Mouse (Mus musculus) heart, embryonic 16.5 days (tissue): ENCODE data around the gene Asf1b. TPM values are rescaled to one million over a fixed set of nuclear protein-coding genes. Genes with fewer than 3 reads are reported as not detected.
A peak's percentile ranks its signal among the peaks of the same experiment; 100 is the strongest.

Experiments used
- ATAC-seq: fragments of 200-750 bp; cut with Nextera tagmentation; replicated peaks from 2 replicates; pipeline ENCODE4 v1.8.0; 2017; ENCODE audit warnings: moderate number of reproducible peaks; ENCODE audit not compliant: insufficient read depth, low FRiP score; ENCODE audit errors: extremely low read depth
- H3K27ac ChIP-seq: fragments of 300-500 bp; sonication (generic); 2 replicates; pipeline ENCODE4 v1.5.1; 2014; ENCODE audit warnings: mild to moderate bottlenecking, low read length, control low read depth, moderate library complexity
- H3K27me3 ChIP-seq: fragments of 300-500 bp; sonication (generic); 2 replicates; pipeline ENCODE4 v1.6.1; 2014; ENCODE audit warnings: low read length, mixed read lengths; ENCODE audit not compliant: control insufficient read depth, insufficient read depth
- H3K36me3 ChIP-seq: fragments of 300-500 bp; sonication (generic); 2 replicates; pipeline ENCODE4 v1.6.1; 2014; ENCODE audit not compliant: control insufficient read depth, insufficient read depth
- H3K4me1 ChIP-seq: fragments of 300-500 bp; sonication (generic); 2 replicates; pipeline ENCODE4 v1.6.1; 2014; ENCODE audit warnings: low read length, mixed read lengths; ENCODE audit not compliant: control insufficient read depth, insufficient read depth
- H3K4me2 ChIP-seq: fragments of 300-500 bp; sonication (generic); 2 replicates; pipeline ENCODE4 v1.6.1; 2014; ENCODE audit warnings: low read depth, mild to moderate bottlenecking, control low read depth, low read length
- H3K4me3 ChIP-seq: fragments of 300-500 bp; sonication (generic); 2 replicates; pipeline ENCODE4 v1.5.1; 2014; ENCODE audit warnings: mild to moderate bottlenecking, control low read depth, low read length
- H3K9ac ChIP-seq: fragments of 300-500 bp; sonication (generic); 2 replicates; pipeline ENCODE4 v1.6.1; 2014; ENCODE audit warnings: low read length, control low read depth
- H3K9me3 ChIP-seq: fragments of 300-500 bp; sonication (generic); replicated peaks from 2 replicates; pipeline ENCODE4 v1.6.1; 2016; ENCODE audit warnings: low read length; ENCODE audit not compliant: control insufficient read depth
- WGBS: fragments of 180-500 bp; shearing (Covaris S2); extraction: QIAGEN DNeasy Blood & Tissue Kit; methylation state at CpG from one replicate; pipeline ENCODE4 v1.1.7; 2014; 5-methylcytosine and 5-hydroxymethylcytosine counted together
- microRNA counts: library from miRNA; unstranded; fragments of <30 nt; microRNA quantifications from one replicate; lab custom pipeline; 2016
- microRNA-seq: library from miRNA; unstranded; fragments of <30 nt; microRNA quantifications from one replicate; pipeline ENCODE4, GENCODE M21; 2017
- polyA plus RNA-seq: library from polyadenylated mRNA; unstranded; fragments of >200 nt; fragmentation: Nextera tagmentation; extraction: Ambion mirVana; gene quantifications from 2 replicates; pipeline ENCODE4 v1.2.1, GENCODE M21; 2015

Asf1b gene
- polyA plus RNA-seq, 1 experiment from 2014 or later: 69.1 TPM

GRCm38 (mm10) chr8:84012499-84013165 lies 57.3 kb downstream of the Asf1b start:
- H3K9me3 ChIP-seq: no peaks in the 10 kb centered on the region
- peak; percentile 30; the same call in 1 of the 2 replicates for ATAC-seq
- no peak overlapping the region for H3K27ac ChIP-seq
- peak overlapping the region; percentile 97 for H3K4me2 ChIP-seq
- H3K9ac ChIP-seq: peak overlapping the region; percentile 57
- H3K4me1 ChIP-seq: peaks cover 21% of the 10 kb centered on the region
- peaks cover 37% of the 10 kb centered on the region for H3K27me3 ChIP-seq
- peak overlapping the region; percentile 57 for H3K4me3 ChIP-seq
- WGBS: 19% methylated on average over 35 of the region's 35 CpGs
- H3K36me3 ChIP-seq: no peaks in the 10 kb centered on the region

- 93% methylated on average over 5 of the region's 5 CpGs for WGBS
- Histone ChIP-seq H3K27ac (no peak overlapping the region), H3K9me3 (no peaks in the 10 kb centered on the region), H3K9ac (no peak overlapping the region), H3K27me3 (peaks cover 28% of the 10 kb centered on the region), H3K4me3 (no peak overlapping the region), H3K4me2 (no peak overlapping the region), H3K4me1 (peaks cover 13% of the 10 kb centered on the region), H3K36me3 (no peaks in the 10 kb centered on the region)
- no peak for ATAC-seq
These were observed 60.5 kb downstream of the Asf1b start for GRCm38 (mm10) chr8:84015833-84016232.

- Histone ChIP-seq H3K4me1 (peaks cover 29% of the 10 kb centered on the region), H3K9ac (no peak overlapping the region), H3K27me3 (peaks cover 7% of the 10 kb centered on the region), H3K4me2 (no peak overlapping the region), H3K36me3 (no peaks in the 10 kb centered on the region), H3K27ac (no peak overlapping the region), H3K9me3 (no peaks in the 10 kb centered on the region), H3K4me3 (no peak overlapping the region)
- ATAC-seq: no peak
- WGBS: 76% methylated on average over 9 of the region's 9 CpGs
These were observed 64.4 kb downstream of the Asf1b start for GRCm38 (mm10) chr8:84019738-84020137.

MicroRNAs encoded within 50 kb of the gene (microRNA counts, 519-probe panel; counts per million panel counts)
- not detected for microRNA mmu-miR-1199 (lab: Ali Mortazavi, UCI)

Small RNA genes lying within 50 kb of the gene (microRNA-seq; reads per million reads assigned to microRNA genes)
- gene Gm44330 (not detected), gene Gm44450 (not detected), gene Mir1199 (not detected), gene Mir8111 (4.1 reads per million, percentile 15 among the genes with 10 or more reads in this experiment)

Other genes starting within 250 kb of the Asf1b start
- gene Ddx39, start 240.3 kb upstream of the Asf1b start, polyA plus RNA-seq: 141 and 147 TPM in 2 replicates
- gene Adgre5, start 214.2 kb upstream of the Asf1b start, polyA plus RNA-seq: 39.5 and 41.9 TPM in 2 replicates
- 8.3 and 8.7 TPM in 2 replicates for gene Adgrl1, start 55.4 kb upstream of the Asf1b start, polyA plus RNA-seq
- gene Gm10644, start 302 bp upstream of the Asf1b start, polyA plus RNA-seq: 1.0 and 1.2 TPM in 2 replicates
- gene Prkaca, start 17.5 kb downstream of the Asf1b start, polyA plus RNA-seq: 258 and 282 TPM in 2 replicates
- 5.4 and 6.0 TPM in 2 replicates for gene Samd1, start 42.2 kb downstream of the Asf1b start, polyA plus RNA-seq
- 0.89 and 1.1 TPM in 2 replicates for gene 1700067K01Rik, start 46.0 kb downstream of the Asf1b start, polyA plus RNA-seq
- 0.21 and 0.49 TPM in 2 replicates for gene 2210011C24Rik, start 56.7 kb downstream of the Asf1b start, polyA plus RNA-seq
- 1.5 and 2.7 TPM in 2 replicates for gene Palm3, start 66.0 kb downstream of the Asf1b start, polyA plus RNA-seq
- gene Il27ra, start 87.1 kb downstream of the Asf1b start, polyA plus RNA-seq: 6.0 and 6.5 TPM in 2 replicates
- 0.24 TPM in 1 of 2 replicates, not detected in the other for gene Rln3, start 89.5 kb downstream of the Asf1b start, polyA plus RNA-seq
- gene Gm10643, start 109.6 kb downstream of the Asf1b start, polyA plus RNA-seq: 0.95 and 1.2 TPM in 2 replicates
- 5.9 and 6.4 TPM in 2 replicates for gene Rfx1, start 111.3 kb downstream of the Asf1b start, polyA plus RNA-seq
- 5.4 and 6.0 TPM in 2 replicates for gene Dcaf15, start 149.3 kb downstream of the Asf1b start, polyA plus RNA-seq
- 0.17 and 0.37 TPM in 2 replicates for gene Podnl1, start 170.5 kb downstream of the Asf1b start, polyA plus RNA-seq
- 14.8 and 15.4 TPM in 2 replicates for gene Cc2d1a, start 192.4 kb downstream of the Asf1b start, polyA plus RNA-seq
- gene 4930432K21Rik, start 192.5 kb downstream of the Asf1b start, polyA plus RNA-seq: 1.2 and 1.3 TPM in 2 replicates
- gene Nanos3, start 229.7 kb downstream of the Asf1b start, polyA plus RNA-seq: 1.5 and 1.6 TPM in 2 replicates